Mouse (Mus musculus): ENCODE measurements around the gene Ddc.

GRCm38 (mm10) chr11:11768057-11768456, 129.9 kb downstream of the Ddc start:
- TF ChIP-seq CTCF (IDR thresholded peaks at IDR 0.05; ENCODE audit: borderline replicate concordance, insufficient read depth, low read length) (no peak), POLR2A (IDR thresholded peaks at IDR 0.05; ENCODE audit: low read depth, low read length) (no peak)

All from embryonic fibroblast, embryonic 13.5 days (primary cell).